Mouse (Mus musculus) lung, postnatal 14 days (tissue): ENCODE data around the gene 1700102P08Rik.
A peak's percentile ranks its signal among the peaks of the same experiment; 100 is the strongest.

Experiments
- DNase-seq: peaks from one replicate; pipeline ENCODE4 v3.0.0; 2021

1700102P08Rik gene

GRCm38 (mm10) chr9:108412221-108412620, 19.6 kb downstream of the 1700102P08Rik start:
- peak; percentile 52 for DNase-seq

GRCm38 (mm10) chr9:108428384-108428783, 35.8 kb downstream of the 1700102P08Rik start, which contains the start of gene Ccdc36:
Ccdc36 (minus strand) TSS chr9:108428484.
- no peak for DNase-seq

GRCm38 (mm10) chr9:108431431-108432067, 38.9 kb downstream of the 1700102P08Rik start:
- peak; percentile 33 for DNase-seq

GRCm38 (mm10) chr9:108436182-108436581, 43.6 kb downstream of the 1700102P08Rik start, which contains the start of gene BC048562:
BC048562 (plus strand) TSS chr9:108436482.
- no peak for DNase-seq

GRCm38 (mm10) chr9:108439176-108439575, 46.6 kb downstream of the 1700102P08Rik start:
- no peak for DNase-seq

- DNase-seq = no peak
These were observed 47.9 kb downstream of the 1700102P08Rik start for GRCm38 (mm10) chr9:108440485-108440884.

- DNase-seq = no peak
These were observed 48.8 kb downstream of the 1700102P08Rik start for GRCm38 (mm10) chr9:108441236-108441919.

- DNase-seq = no peak
These were observed 52.5 kb downstream of the 1700102P08Rik start for GRCm38 (mm10) chr9:108445125-108445524.

GRCm38 (mm10) chr9:108449860-108450259, 57.3 kb downstream of the 1700102P08Rik start:
- peak; percentile 27 for DNase-seq

- peak; percentile 46 for DNase-seq
These were observed 57.9 kb downstream of the 1700102P08Rik start for GRCm38 (mm10) chr9:108450292-108451169.

- no peak for DNase-seq
These were observed 58.5 kb downstream of the 1700102P08Rik start for GRCm38 (mm10) chr9:108451170-108451493.

- DNase-seq = no peak
These were observed 59.0 kb downstream of the 1700102P08Rik start for GRCm38 (mm10) chr9:108451519-108452160.

- peak; percentile 93 for DNase-seq
These were observed 59.8 kb downstream of the 1700102P08Rik start for GRCm38 (mm10) chr9:108452291-108452906.

GRCm38 (mm10) chr9:108452911-108453310, 60.3 kb downstream of the 1700102P08Rik start:
- DNase-seq = no peak

- DNase-seq = no peak
These were observed 60.9 kb downstream of the 1700102P08Rik start for GRCm38 (mm10) chr9:108453458-108453857.

GRCm38 (mm10) chr9:108454429-108454828, 61.8 kb downstream of the 1700102P08Rik start:
- no peak for DNase-seq

GRCm38 (mm10) chr9:108455747-108456571, 63.4 kb downstream of the 1700102P08Rik start:
- no peak for DNase-seq

- no peak for DNase-seq
These were observed 64.3 kb downstream of the 1700102P08Rik start for GRCm38 (mm10) chr9:108456953-108457352.

GRCm38 (mm10) chr9:108459939-108460318, 67.3 kb downstream of the 1700102P08Rik start:
- DNase-seq = no peak
